Mouse (Mus musculus) testis, postnatal 10 days (tissue): ENCODE results near the gene Lamtor4.

Source experiments
- DNase-seq: peaks from one replicate; pipeline ENCODE4 v3.0.0; 2021; ENCODE audit warnings: low spot score

Lamtor4 gene

GRCm38 (mm10) chr5:138260834-138261233, 5.6 kb downstream of the Lamtor4 start:
- DNase-seq = no peak

GRCm38 (mm10) chr5:138262001-138262400, 6.7 kb downstream of the Lamtor4 start:
- no peak for DNase-seq

GRCm38 (mm10) chr5:138262582-138263240, 7.4 kb downstream of the Lamtor4 start:
- DNase-seq = peak; percentile 41

- DNase-seq = peak; percentile 96
Measured at GRCm38 (mm10) chr5:138263260-138264206, 8.3 kb downstream of the Lamtor4 start, which contains the start of gene BC037034. TSS of gene BC037034 (minus strand) at chr5:138264033.

DNA sequence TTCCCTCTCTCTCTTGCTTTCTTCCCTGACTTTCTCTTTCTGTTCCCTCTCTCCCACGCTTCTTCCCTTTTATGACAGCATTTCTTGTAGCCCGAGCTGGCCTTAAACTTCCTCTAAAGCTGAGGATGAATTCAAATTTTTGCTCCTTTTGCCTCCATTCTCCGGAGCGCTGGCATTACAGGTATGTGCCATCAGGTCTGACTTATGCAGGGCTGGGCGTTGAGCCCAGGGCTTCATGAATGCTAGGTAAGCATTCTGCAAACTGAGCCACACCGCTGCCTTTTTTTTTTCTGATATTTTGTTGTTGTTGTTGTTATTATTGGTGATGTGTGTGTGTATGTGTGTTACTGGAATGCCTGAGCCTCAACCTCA, 8.9 kb downstream of the Lamtor4 start:
- peak; percentile 35 for DNase-seq

DNA sequence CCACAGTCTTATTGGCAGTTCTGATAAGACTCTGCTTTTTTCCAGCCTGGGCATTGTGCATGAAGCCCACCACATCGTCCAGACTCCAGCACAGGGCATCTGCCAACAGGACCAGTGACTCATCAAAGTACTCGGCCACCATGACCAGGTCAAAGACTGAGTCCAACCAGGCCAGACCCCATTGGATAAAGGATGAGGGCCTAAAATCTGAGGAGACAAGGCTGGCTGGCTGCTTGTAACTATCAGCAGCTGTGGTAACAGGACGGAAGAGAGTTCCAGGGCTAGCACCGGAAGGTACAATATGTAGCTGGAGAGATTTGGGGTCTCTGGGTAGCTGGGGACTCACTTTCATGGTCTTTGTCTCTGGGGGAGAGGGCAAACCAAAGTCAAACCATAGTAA, 10.4 kb downstream of the Lamtor4 start:
- peak; percentile 30 for DNase-seq

- DNase-seq = peak; percentile 32
Measured at GRCm38 (mm10) chr5:138267114-138267513, 11.8 kb downstream of the Lamtor4 start.

GRCm38 (mm10) chr5:138268980-138269379, 13.7 kb downstream of the Lamtor4 start:
- DNase-seq = no peak

DNA sequence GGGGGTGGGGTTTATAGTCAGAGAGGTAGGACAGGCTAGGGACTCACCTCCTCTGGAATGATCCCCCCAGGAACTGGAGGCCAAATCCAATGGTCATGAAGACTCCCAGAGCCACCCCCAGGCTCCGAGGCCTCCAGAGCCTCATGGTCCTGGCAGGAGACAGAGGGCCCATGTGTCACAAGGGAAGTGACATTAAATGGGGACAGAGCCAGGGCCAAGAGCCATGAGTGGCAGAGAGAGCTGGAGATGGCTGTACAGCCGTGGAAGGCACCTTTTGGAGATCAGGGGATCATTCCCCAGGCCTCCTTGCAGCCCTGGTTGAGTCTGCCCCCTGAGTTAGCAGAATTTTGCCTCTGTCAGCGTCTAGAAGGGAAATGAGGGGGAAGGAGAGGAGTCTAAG, 15.9 kb downstream of the Lamtor4 start:
- DNase-seq = no peak

DNA sequence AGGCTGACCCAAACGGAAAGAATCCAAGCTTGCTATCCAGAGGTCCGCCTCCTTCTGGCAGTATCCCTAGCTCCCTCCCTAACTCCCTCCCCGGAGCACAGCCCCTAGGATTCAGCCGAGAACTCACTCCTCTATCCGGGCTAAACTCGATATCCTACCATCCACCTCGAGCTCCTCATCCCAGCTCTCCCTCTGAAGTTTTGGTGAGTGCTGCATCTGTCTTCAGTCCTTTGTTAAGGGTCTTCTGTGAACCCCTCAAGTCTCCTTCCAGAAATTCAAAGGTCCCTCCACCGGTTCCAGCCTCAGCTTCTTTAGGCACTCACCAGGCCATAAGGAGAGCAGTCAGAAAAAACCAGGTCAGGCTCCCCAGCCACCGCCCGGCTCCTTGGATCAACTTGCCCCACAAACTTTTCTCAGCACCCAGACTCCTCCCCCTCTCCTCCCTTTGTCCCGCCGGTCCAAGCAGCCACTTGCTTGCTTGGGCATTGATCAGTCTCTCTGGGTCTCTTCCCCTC, 17.2 kb downstream of the Lamtor4 start, which contains the start of gene Gal3st4:
Gene Gal3st4 (minus strand): TSS at position 432 of the 515 bp plus-strand sequence.
- DNase-seq = peak; percentile 54

DNA sequence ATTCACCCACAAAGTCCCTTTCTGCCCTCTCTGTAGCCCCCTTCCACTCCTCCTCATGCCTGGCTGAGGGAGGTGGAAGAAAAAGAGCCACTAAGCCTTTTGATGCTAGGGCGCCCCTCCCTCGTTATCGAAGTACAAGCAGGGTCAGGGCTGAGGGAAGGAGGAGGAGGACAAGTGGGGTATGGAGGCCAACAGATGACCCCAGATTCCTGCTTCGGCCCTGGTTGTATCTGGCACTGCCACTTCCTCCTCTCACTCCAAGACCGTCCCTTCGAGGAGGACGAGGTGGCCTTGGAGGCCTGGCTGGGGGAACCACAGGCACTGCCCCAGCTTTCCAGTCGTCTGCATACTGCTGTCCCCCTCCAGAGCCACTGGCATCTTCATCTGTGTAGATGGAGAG, 18.9 kb downstream of the Lamtor4 start:
- DNase-seq = peak; percentile 40

DNA sequence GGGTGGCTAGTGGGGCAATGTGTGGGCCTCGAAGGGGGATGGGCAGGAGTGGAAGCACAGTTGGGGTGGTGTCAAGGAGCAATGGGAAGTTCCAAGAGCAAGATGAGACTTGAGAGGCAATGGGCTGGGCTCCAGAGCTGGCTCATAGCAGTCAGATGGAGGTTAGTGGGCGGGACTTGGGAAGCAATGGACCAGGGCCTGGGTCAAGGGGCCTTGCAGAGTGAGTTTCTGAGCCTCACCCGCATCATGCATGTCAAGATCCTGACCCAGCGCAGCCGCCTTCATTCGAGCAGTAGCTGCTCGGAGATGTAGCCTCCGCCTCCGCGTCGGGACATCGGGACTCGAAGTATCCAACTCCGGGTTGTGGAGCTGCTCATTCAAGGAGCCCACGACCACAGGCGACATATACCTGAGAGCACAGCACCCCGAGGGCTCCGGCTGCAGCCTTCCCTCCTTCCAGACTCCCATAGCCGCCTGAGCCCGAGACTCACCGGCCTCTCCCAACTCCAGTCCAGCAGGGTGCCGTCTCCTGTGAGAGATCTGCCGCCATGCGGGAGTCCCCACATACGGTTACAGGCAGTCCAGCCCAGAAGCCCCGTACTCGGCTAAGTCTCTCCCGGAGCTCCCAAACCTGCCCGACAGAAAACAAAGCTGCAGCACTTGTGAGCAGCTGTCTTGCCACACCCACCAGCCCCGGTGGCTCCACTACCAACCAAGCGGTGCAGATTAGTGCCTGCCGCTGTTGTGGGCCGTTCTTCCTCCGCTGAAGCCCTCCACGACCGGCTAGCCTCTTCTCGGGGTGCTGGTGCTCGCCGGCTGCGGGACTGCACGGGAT, 20.2 kb downstream of the Lamtor4 start:
- DNase-seq = peak; percentile 51

DNA sequence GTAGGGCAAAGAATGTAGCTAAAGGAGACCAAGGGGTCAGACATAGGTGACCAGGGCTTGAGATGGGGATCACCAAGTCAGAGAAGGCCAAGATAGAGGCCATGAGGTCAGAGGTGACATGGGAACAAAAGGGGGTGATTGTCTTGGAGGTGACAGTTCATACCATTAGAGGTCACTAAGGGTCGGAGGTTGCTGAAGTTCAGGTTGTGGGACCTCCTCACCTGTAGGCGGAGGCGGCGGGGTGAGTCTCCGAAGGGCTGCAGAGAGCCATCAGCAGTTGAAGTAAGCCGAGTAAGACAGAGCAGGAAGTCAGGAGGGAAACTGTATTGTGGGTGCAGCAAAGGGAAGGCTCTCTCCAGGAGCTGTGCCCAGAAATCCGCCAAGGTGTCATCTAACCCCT, 22.7 kb downstream of the Lamtor4 start:
- no peak for DNase-seq

GRCm38 (mm10) chr5:138279585-138280424, 24.5 kb downstream of the Lamtor4 start, which contains the start of the genes Gm43720, Gpc2 and Stag3:
TSS of gene Gm43720 (minus strand) at chr5:138279958.
TSS of gene Gpc2 (minus strand) at chr5:138280005.
TSS of gene Stag3 (plus strand) at chr5:138280240.
- DNase-seq = peak; percentile 90

DNA sequence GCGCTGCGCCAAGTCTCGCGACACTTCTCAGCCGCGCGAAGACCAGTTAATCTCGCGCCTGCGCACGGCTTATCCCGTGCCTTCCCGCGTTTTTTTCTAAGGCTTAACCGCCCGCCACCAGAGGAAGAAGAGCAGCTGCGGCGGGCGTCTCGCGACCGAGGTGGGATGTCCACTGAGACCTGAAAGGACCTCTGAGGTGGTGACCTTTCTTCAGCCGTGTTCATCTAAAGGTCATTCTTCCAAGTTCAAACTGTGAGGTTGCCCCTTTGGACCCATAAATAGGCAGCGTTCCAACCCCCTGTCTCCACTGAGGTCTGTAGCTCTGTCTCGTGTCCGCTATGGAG, 25.1 kb downstream of the Lamtor4 start:
- DNase-seq = peak; percentile 81

GRCm38 (mm10) chr5:138280829-138281228, 25.5 kb downstream of the Lamtor4 start:
- DNase-seq = peak; percentile 34

GRCm38 (mm10) chr5:138281798-138282197, 26.5 kb downstream of the Lamtor4 start:
- DNase-seq = no peak

DNA sequence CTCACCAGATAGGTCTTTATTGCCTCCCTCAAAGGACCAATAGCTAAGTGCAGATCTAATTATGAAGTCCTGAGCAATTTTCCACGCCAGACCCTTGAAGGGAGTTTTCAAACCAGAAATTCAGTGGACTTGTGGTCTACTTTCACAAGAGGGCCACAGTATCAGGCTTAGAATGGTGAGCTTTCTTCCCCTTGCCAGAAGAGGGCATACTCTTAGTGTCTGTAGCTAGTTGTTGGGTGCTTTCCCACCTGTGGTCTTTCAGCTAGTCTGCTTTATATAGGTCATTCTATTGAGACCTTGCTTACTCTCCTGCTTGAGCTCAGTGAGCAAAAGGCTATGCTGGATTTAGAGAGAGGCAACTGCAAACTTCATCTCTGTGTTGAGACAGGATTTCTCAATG, 28.3 kb downstream of the Lamtor4 start:
- no peak for DNase-seq

GRCm38 (mm10) chr5:138287861-138288260, 32.6 kb downstream of the Lamtor4 start:
- no peak for DNase-seq

- DNase-seq = no peak
Measured at GRCm38 (mm10) chr5:138291638-138292037, 36.4 kb downstream of the Lamtor4 start.

DNA sequence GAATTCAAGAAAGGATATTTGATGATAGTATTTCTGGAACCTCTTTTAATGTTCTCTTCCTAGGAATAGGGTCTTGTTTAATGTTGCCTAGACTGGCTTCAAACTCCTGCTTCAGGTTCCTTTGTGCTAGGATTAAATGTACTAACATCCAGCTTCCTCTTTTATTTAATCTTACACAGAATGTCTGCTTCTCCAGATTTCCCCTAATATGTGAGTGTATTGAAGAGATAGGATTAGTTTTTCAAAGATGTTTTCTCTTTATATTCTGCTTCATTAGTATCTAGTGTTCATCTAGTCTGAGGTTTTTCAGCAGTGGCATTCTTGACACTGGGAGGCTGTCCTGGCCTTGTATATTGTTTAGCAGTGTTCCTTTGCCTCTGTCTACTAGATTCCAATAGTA, 38.9 kb downstream of the Lamtor4 start:
- no peak for DNase-seq
